Mouse (Mus musculus) ovary, adult 18-20 months (tissue): ENCODE results near the gene Clk1.

ENCODE experiments used
- DNase-seq: peaks from one replicate; pipeline ENCODE4 v3.0.0; 2022; ENCODE audit warnings: low spot score, mixed read lengths

Clk1 gene

GRCm38 (mm10) chr1:58407321-58407720 is 16.5 kb downstream of the Clk1 start:
- no peak for DNase-seq

DNA sequence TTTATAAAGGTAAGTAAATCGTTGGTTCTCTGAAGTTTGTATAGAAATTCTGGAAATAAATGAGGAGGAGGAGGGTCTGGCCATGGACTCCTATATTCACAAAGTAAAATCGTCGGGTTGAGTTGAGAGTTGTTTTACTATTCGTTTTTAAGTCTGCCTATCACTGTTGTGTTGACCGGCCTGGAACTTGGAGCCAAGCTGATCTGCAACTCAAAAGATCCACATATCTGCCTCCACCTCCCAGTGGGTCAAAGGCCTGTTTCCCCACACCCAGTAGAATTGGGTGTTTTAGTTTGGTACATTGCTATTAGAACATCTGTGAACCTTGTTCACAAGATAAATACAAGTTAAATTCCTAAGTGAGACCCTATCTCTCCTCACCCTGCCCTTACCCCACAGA is 20.1 kb downstream of the Clk1 start:
- DNase-seq = no peak

DNA sequence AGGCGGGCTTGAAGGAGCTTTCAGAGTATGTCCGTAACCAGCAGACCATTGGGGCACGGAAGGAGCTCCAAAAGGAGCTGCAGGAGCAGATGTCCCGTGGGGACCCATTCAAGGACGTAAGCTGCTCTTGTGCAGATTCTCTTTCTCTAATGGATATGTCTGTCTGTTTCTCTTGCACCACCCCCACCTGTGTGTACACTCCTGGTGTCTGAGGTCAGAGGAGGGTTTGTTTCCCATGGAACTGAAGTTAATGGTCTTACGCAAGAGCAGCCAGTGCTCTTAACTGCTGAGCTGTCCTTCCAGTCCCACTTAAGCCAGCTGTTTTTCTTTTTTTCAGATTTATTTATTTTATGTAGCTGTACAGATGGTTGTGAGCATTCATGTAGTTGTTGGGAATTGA is 22.5 kb downstream of the Clk1 start:
- DNase-seq = no peak

- DNase-seq = no peak
These were observed 26.1 kb downstream of the Clk1 start for GRCm38 (mm10) chr1:58397731-58398130.

DNA sequence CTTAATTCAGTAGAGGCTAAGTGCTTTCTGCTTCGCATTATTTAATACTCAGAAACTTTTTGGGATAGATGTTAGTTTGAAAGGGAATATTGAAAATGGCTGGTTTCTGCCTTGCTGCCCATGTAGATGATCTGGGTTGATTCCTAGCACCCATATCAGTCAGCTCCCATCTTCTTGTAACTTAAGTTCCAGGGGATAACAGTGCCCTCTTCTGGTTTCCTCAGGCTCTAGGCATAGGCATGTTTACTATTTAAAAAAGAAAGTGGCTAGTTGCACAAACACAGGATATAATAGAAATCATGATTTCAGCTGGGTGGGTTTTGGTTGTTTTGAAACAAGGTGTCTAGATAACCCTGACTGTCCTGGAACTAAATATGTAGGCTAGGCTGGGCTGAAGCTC is 27.7 kb downstream of the Clk1 start:
- no peak for DNase-seq

GRCm38 (mm10) chr1:58395341-58395740 is 28.5 kb downstream of the Clk1 start:
- DNase-seq = no peak

GRCm38 (mm10) chr1:58393284-58394195 is 30.3 kb downstream of the Clk1 start:
- DNase-seq = peak; percentile 26

GRCm38 (mm10) chr1:58392652-58393283 is 31.1 kb downstream of the Clk1 start, which contains the start of gene Bzw1:
Gene Bzw1 (plus strand): TSS chr1:58392898.
- DNase-seq = peak; percentile 88

- DNase-seq = no peak
These were observed 31.6 kb downstream of the Clk1 start for GRCm38 (mm10) chr1:58392268-58392651.

GRCm38 (mm10) chr1:58391421-58392267 is 32.2 kb downstream of the Clk1 start:
- no peak for DNase-seq

DNA sequence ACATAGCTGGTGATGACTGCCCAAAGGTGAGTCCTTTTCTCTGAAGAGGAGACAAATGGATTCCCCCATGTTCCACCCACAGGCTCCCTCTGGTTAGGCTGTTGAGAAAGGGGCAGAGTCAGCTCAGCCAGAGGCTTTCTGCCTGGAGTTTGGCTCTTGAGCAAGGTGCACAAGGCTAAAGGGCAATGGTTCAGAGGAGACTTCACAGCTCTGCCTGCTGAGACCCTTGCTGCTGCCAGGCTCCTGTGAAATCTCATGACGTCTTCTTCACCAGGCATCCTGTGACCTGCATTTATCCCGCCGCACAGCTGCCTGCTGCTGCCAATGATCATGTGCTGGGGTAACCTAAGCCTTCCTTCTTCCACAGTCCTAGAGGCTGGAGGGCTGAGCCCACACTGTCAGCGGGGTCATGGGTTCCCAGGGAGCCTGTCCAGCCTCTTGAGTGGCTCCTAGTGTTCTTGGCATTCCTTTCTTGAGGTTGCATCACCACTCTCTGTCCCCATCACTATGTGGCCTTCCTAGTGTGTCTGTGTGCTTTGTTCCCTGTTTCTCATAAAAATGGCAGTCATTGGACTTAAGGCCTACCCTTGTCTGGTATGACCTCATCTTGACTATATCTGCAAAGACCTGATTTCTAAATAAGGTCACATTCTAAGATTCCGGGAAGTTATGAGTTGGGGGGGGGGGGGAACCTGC is 41.1 kb downstream of the Clk1 start:
- DNase-seq = no peak

DNA sequence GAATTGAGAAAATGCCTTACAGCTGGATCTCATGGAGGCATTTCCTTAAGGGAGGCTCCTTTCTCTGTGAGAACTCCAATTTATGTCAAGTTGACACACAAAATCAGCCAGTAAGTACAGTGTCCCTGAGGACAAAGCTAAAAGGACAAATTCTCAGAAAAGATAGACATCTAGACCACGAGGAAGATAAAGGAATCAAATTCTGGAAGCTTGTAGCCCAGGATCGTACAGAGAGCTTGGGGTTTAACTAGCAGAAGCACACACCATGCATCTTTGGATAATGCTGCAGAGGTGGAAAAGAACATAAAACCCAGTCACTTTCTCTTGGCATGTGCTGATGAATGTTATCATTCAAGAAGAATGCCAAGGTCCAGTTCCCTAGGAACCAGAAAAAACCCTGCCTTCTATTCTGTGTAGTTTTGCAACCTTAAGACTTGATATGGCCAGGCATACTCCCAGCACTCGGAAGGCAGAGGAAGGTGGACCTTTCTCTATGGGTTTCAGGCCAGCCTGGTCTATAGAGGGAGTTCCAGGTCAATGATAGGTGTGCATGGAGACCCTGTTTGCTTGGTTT is 48.2 kb downstream of the Clk1 start:
- DNase-seq = no peak

DNA sequence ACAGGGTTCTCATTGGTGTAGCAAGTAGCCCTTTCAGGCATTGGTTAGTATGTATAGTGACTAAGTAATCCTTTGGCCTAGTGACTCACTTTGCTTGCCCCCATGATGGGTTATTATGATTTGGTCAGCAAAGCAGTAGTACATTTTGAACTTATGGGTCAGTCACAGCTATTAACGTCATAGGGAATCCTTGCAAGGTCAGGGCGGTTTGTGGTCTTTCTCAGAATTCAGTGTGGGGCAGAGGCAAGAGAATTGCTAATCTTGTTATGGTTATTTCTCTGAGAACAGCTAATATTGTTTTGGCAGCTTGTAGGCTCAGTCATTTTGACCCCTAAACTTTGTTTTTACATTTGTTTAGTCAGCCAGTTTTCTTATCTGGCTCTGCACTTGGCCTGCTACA is 49.6 kb downstream of the Clk1 start:
- DNase-seq = peak; percentile 69

- DNase-seq = no peak
These were observed 54.1 kb downstream of the Clk1 start for GRCm38 (mm10) chr1:58369716-58370115.

DNA sequence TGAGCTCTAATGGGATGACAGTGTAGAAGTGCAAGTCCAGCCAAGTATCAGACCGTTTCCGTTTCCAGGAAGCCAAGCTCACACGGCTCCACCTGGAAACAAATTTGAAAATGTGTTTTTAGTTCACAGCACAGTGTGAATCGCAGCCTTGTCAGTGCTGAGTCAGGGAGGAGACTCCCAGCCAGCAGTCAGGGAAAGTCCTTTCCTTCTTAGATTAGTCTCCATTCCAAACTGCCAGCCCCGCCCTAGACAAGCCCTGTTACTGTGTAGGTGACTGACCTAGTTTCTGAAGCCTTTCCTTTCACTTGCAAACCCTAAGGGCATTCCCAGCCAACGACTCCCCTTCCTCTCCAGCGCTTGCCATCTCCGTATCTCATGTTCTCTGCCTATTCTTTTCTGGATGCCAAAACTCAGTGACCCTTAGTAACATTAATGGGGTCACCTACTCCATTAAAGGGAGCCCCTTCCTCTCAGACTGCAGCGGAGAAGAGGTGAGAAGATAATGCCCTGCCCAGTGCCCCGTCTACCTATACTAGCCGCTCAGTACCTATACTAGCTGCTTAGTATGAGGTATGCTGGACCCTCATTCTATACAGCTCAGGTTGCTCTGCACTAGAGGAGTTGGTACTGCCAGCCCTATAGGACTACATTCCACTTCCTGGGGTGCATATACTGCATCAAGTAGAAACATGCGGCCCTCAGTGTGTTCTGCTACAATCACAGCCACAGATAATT is 57.0 kb downstream of the Clk1 start:
- no peak for DNase-seq

GRCm38 (mm10) chr1:58365829-58366228 is 58.0 kb downstream of the Clk1 start:
- DNase-seq = no peak

- no peak for DNase-seq
These were observed 59.3 kb downstream of the Clk1 start for GRCm38 (mm10) chr1:58364551-58364950.

DNA sequence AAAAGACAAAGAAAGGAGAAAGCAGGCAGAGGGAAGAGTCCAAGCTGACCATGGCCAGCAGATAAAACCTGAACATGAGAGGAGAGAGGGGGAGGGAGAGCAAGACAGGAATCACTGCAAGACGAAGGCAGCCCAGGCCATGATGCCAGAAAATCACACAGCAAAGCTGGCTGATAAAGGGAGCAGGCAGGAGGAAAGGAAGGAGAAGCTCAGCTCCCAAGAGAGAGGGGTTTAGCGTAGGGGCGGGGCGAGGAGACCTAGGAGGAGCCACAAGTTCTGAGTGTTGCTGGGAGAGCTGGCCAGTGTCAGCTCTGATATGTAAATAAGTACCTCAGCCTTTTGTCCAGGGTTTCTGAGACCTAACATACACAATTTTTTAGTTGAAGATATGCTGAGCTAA is 61.6 kb downstream of the Clk1 start:
- peak; percentile 44 for DNase-seq
